ENCODE assay signal across 21 mouse cellular contexts in the genomic region with DNA sequence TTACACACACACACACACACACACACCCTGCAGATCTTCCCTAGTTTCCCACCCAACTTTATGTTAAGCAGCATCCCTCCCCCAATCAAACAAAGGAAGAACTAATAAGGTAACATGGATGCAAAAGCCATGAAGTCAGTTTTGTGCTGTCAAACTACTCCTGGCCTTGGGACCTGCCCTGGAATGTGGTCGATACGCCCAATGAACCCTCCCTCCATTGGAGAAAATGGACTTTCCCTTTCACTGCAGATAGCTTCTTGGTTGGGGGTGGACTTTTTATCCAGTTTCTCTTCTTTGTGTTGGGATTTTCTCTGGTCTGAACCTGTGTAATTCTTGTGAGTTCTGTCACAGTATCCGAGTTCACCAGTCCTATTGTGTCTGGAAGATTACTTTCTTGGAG. TPM values are rescaled to one million over a fixed set of nuclear protein-coding genes. Genes with fewer than 3 reads are reported as not detected.
A peak's percentile ranks its signal among the peaks of the same experiment; 100 is the strongest.
DNase-seq lines count a peak whose midpoint lies in the region; ATAC-seq and TF ChIP-seq lines count a peak whose summit lies in the region.
"Had no signal": no experiment of that assay in that cellular context is flagged by ENCODE, and none has a peak within 500 bp of the region (broad histone marks: within the 10 kb centered on the region; RNA-seq: fewer than 3 reads in every experiment).

No protein-coding gene starts in this region.

- H3K27ac ChIP-seq in heart, adult 2 months, result peak overlapping the region; percentile 64
- H3K27ac ChIP-seq in heart, postnatal 0 days (ENCODE audit: low read depth), result peak overlapping the region; percentile 87
- H3K27ac ChIP-seq in liver, embryonic 13.5 days, result 0 out of 2 replicates have a peak overlapping the region, but pooled peaks have one; percentile 3
- H3K27ac ChIP-seq in neural tube, embryonic 15.5 days (replicated peaks), result no peak overlapping the region
- no peak overlapping the region for H3K27ac ChIP-seq in forebrain, postnatal 0 days (ENCODE audit: low read depth, low read length)
- H3K27ac ChIP-seq: embryonic facial prominence, embryonic 12.5 days; limb, embryonic 13.5 days; midbrain, embryonic 12.5 days had no signal

- no peak for DNase-seq in heart, adult 2 months
- no peak for DNase-seq in heart, adult 9 months (ENCODE audit: low spot score in 2 of 2)
- DNase-seq in heart, postnatal 0 days (ENCODE audit: low spot score), result no peak
- DNase-seq in heart, postnatal 25 days (ENCODE audit: low spot score), result no peak
- peak; percentile 52 for DNase-seq in ES-CJ7 (ENCODE audit: low read depth, low spot score)
- no peak for DNase-seq in liver, embryonic 13.5 days
- no peak for DNase-seq in forebrain, postnatal 0 days
- DNase-seq: adrenal gland, postnatal 25 days; cerebellum, adult 11 months; cerebellum, postnatal 10 days; gastrocnemius, postnatal 25 days; right cerebral cortex, postnatal 4 days; thymus, postnatal 4 days had no signal

- TF ChIP-seq EP300 in heart, adult 2 months (IDR thresholded peaks at IDR 0.05; ENCODE audit: insufficient read depth, low read depth, low read length), result no peak
- TF ChIP-seq EP300 in heart, postnatal 0 days (IDR thresholded peaks at IDR 0.05; ENCODE audit: low read depth), result no peak

- no peaks in the 10 kb centered on the region for H3K9me3 ChIP-seq in heart, postnatal 0 days (replicated peaks; ENCODE audit: control insufficient read depth, low read length)
- H3K9me3 ChIP-seq in liver, embryonic 13.5 days (replicated peaks), result no peaks in the 10 kb centered on the region
- H3K9me3 ChIP-seq in neural tube, embryonic 15.5 days (replicated peaks), result no peaks in the 10 kb centered on the region
- H3K9me3 ChIP-seq in forebrain, postnatal 0 days (ENCODE audit: low read length), result no peaks in the 10 kb centered on the region
- H3K9me3 ChIP-seq: embryonic facial prominence, embryonic 12.5 days; limb, embryonic 13.5 days; midbrain, embryonic 12.5 days had no signal

- H3K4me1 ChIP-seq in heart, adult 2 months (ENCODE audit: control insufficient read depth, insufficient read depth, low read length), result peaks cover 3% of the 10 kb centered on the region; the same call in 1 of the 2 replicates
- peaks cover 18% of the 10 kb centered on the region for H3K4me1 ChIP-seq in heart, postnatal 0 days (ENCODE audit: control insufficient read depth, insufficient read depth)
- H3K4me1 ChIP-seq in liver, embryonic 13.5 days (replicated peaks), result peaks cover 22% of the 10 kb centered on the region
- no peaks in the 10 kb centered on the region for H3K4me1 ChIP-seq in neural tube, embryonic 15.5 days
- H3K4me1 ChIP-seq in forebrain, postnatal 0 days (ENCODE audit: insufficient read depth), result no peaks in the 10 kb centered on the region
- H3K4me1 ChIP-seq: embryonic facial prominence, embryonic 12.5 days; limb, embryonic 13.5 days; midbrain, embryonic 12.5 days had no signal

- H3K9ac ChIP-seq in heart, adult 2 months (ENCODE audit: low read depth, low read length), result no peak overlapping the region
- no peak overlapping the region for H3K9ac ChIP-seq in heart, postnatal 0 days (replicated peaks; ENCODE audit: low read depth, low read length)
- no peak overlapping the region for H3K9ac ChIP-seq in liver, embryonic 13.5 days
- H3K9ac ChIP-seq in neural tube, embryonic 15.5 days (replicated peaks), result no peak overlapping the region
- H3K9ac ChIP-seq in forebrain, postnatal 0 days, result no peak overlapping the region
- H3K9ac ChIP-seq: embryonic facial prominence, embryonic 12.5 days; limb, embryonic 13.5 days; midbrain, embryonic 12.5 days had no signal

- no peak overlapping the region for H3K4me3 ChIP-seq in heart, adult 2 months
- H3K4me3 ChIP-seq in heart, postnatal 0 days (ENCODE audit: low read depth, low read length), result no peak overlapping the region
- no peak overlapping the region for H3K4me3 ChIP-seq in liver, embryonic 13.5 days (replicated peaks)
- no peak overlapping the region for H3K4me3 ChIP-seq in neural tube, embryonic 15.5 days (replicated peaks)
- no peak overlapping the region for H3K4me3 ChIP-seq in forebrain, postnatal 0 days (ENCODE audit: low read depth, low read length)
- H3K4me3 ChIP-seq: embryonic facial prominence, embryonic 12.5 days; limb, embryonic 13.5 days; midbrain, embryonic 12.5 days had no signal

- WGBS in heart, adult 2 months, result 37% methylated on average over 3 of the region's 3 CpGs
- WGBS in heart, postnatal 0 days, result 53% methylated on average over 3 of the region's 3 CpGs
- 77% methylated on average over 3 of the region's 3 CpGs for WGBS in liver, embryonic 13.5 days (ENCODE audit: insufficient replicate concordance)
- 74% methylated on average over 3 of the region's 3 CpGs for WGBS in neural tube, embryonic 15.5 days
- WGBS in forebrain, postnatal 0 days, result 80% methylated on average over 3 of the region's 3 CpGs

- no peak overlapping the region for H3K4me2 ChIP-seq in heart, postnatal 0 days (ENCODE audit: low read depth, low read length)
- H3K4me2 ChIP-seq in liver, embryonic 13.5 days, result no peak overlapping the region
- no peak overlapping the region for H3K4me2 ChIP-seq in neural tube, embryonic 15.5 days
- H3K4me2 ChIP-seq in forebrain, postnatal 0 days (ENCODE audit: low read depth), result no peak overlapping the region
- H3K4me2 ChIP-seq: embryonic facial prominence, embryonic 12.5 days; limb, embryonic 13.5 days; midbrain, embryonic 12.5 days had no signal

- peaks cover 16% of the 10 kb centered on the region for H3K36me3 ChIP-seq in heart, adult 2 months (ENCODE audit: control insufficient read depth, insufficient read depth, low read length)
- peaks cover 10% of the 10 kb centered on the region for H3K36me3 ChIP-seq in heart, postnatal 0 days (replicated peaks; ENCODE audit: control insufficient read depth, insufficient read depth, low read length)
- H3K36me3 ChIP-seq in liver, embryonic 13.5 days, result peaks cover 16% of the 10 kb centered on the region
- H3K36me3 ChIP-seq in neural tube, embryonic 15.5 days, result 0 out of 2 replicates have a peak, but pooled peaks cover 5% of the 10 kb centered on the region
- H3K36me3 ChIP-seq in forebrain, postnatal 0 days (ENCODE audit: insufficient read depth), result no peaks in the 10 kb centered on the region
- H3K36me3 ChIP-seq: embryonic facial prominence, embryonic 12.5 days had no signal

- no peak for TF ChIP-seq POLR2A in heart, adult 2 months (IDR thresholded peaks at IDR 0.05; ENCODE audit: insufficient read depth, low read depth, low read length)

- intact Hi-C loops in heart, adult 2 months (cut with DNase I), result no loop called here
- intact Hi-C loops in heart, postnatal 25 days (cut with DNase I), result no loop called here

- H3K27me3 ChIP-seq in heart, adult 2 months (ENCODE audit: control insufficient read depth, insufficient read depth, low read length), result no peaks in the 10 kb centered on the region
- no peaks in the 10 kb centered on the region for H3K27me3 ChIP-seq in heart, postnatal 0 days (ENCODE audit: control insufficient read depth, insufficient read depth, low read length)
- no peaks in the 10 kb centered on the region for H3K27me3 ChIP-seq in liver, embryonic 13.5 days
- no peaks in the 10 kb centered on the region for H3K27me3 ChIP-seq in neural tube, embryonic 15.5 days (replicated peaks)
- no peaks in the 10 kb centered on the region for H3K27me3 ChIP-seq in forebrain, postnatal 0 days (ENCODE audit: insufficient read depth, low read length)
- H3K27me3 ChIP-seq: embryonic facial prominence, embryonic 12.5 days; limb, embryonic 13.5 days; midbrain, embryonic 12.5 days had no signal

- ATAC-seq in heart, postnatal 0 days (ENCODE audit: insufficient read depth, low read depth), result 0 out of 2 replicates have a peak, but pooled peaks have one; percentile 41
- no peak for ATAC-seq in liver, embryonic 13.5 days (ENCODE audit: low read depth)
- no peak for ATAC-seq in neural tube, embryonic 15.5 days (ENCODE audit: low FRiP score)
- no peak for ATAC-seq in forebrain, postnatal 0 days
- ATAC-seq: forebrain, embryonic 14.5 days had no signal

- peaks cover 3% of the 10 kb centered on the region; the same call in 1 of the 2 replicates for H3K79me2 ChIP-seq in heart, adult 2 months (replicated peaks; ENCODE audit: control insufficient read depth, insufficient read depth, low read length)

- TF ChIP-seq CTCF in heart, adult 2 months (IDR thresholded peaks at IDR 0.05), result no peak
- no peak for TF ChIP-seq CTCF in heart, postnatal 0 days (IDR thresholded peaks at IDR 0.05; ENCODE audit: low read depth)
- no peak for TF ChIP-seq CTCF in forebrain, postnatal 0 days (IDR thresholded peaks at IDR 0.05; ENCODE audit: low read depth)

RNA-seq across cellular contexts. Expression of gene Herc4, which starts 15.1 kb away (rescaled TPM):
- total RNA-seq in heart, adult 2 months (2021), result 10 to 100 TPM; 30.2 to 32.3 TPM
- 13.1 and 28.8 TPM in 2 replicates for polyA plus RNA-seq in heart, adult 2 months (2012; rRNA removed)
- 45.1 and 46.3 TPM in 2 replicates for total RNA-seq in heart, postnatal 0 days (2014; rRNA removed; ENCODE audit: low replicate concordance)
- 24.9 and 25.0 TPM in 2 replicates for polyA plus RNA-seq in heart, postnatal 0 days (2015; fragmentation: Nextera tagmentation; extraction: Ambion mirVana)
- 10 to 100 TPM; 31.4 to 34.6 TPM for total RNA-seq in heart, postnatal 25 days (2021)
- polyA plus RNA-seq in liver, embryonic 13.5 days (2015; fragmentation: Nextera tagmentation; extraction: Ambion mirVana), result 23.9 and 30.0 TPM in 2 replicates
- polyA plus RNA-seq in neural tube, embryonic 15.5 days (2015; fragmentation: Nextera tagmentation; extraction: Ambion mirVana), result 23.7 and 27.0 TPM in 2 replicates
- total RNA-seq in forebrain, postnatal 0 days (2014; rRNA removed), result 44.4 and 49.3 TPM in 2 replicates
- 17.8 and 21.3 TPM in 2 replicates for polyA plus RNA-seq in forebrain, postnatal 0 days (2015; fragmentation: Nextera tagmentation; extraction: Ambion mirVana)

RNA-seq across cellular contexts. Expression of gene Mypn, which starts 54.9 kb away (rescaled TPM):
- 100 to 1,000 TPM in 1 of 2 experiments, 10 to 100 TPM in 1; 96.6 to 110 TPM for total RNA-seq in heart, adult 2 months (2021)
- polyA plus RNA-seq in heart, adult 2 months (2012; rRNA removed), result 32.1 and 43.5 TPM in 2 replicates
- total RNA-seq in heart, postnatal 0 days (2014; rRNA removed; ENCODE audit: low replicate concordance), result 26.5 and 33.5 TPM in 2 replicates
- polyA plus RNA-seq in heart, postnatal 0 days (2015; fragmentation: Nextera tagmentation; extraction: Ambion mirVana), result 12.2 and 12.7 TPM in 2 replicates
- 100 to 1,000 TPM; 101 to 108 TPM for total RNA-seq in heart, postnatal 25 days (2021)
- polyA plus RNA-seq in liver, embryonic 13.5 days (2015; fragmentation: Nextera tagmentation; extraction: Ambion mirVana), result 0.06 and 0.07 TPM in 2 replicates
- 1.1 and 1.8 TPM in 2 replicates for polyA plus RNA-seq in neural tube, embryonic 15.5 days (2015; fragmentation: Nextera tagmentation; extraction: Ambion mirVana)
- 0.62 and 1.2 TPM in 2 replicates for total RNA-seq in forebrain, postnatal 0 days (2014; rRNA removed)
- polyA plus RNA-seq in forebrain, postnatal 0 days (2015; fragmentation: Nextera tagmentation; extraction: Ambion mirVana), result 0.36 and 0.67 TPM in 2 replicates
- total RNA-seq: hematopoietic stem cell, adult 5-6 weeks; monocyte, adult 5-6 weeks had no signal
- polyA plus RNA-seq: kidney, embryonic 14.5 days had no signal

Comparison
In these comparisons a context has a peak if more than half of its experiments do, and no peak if none do; other contexts are left out.
1. H3K27ac ChIP-seq: peak in heart, adult 2 months (single experiment), heart, postnatal 0 days (single experiment) and liver, embryonic 13.5 days (single experiment); none in neural tube, embryonic 15.5 days (single experiment) and forebrain, postnatal 0 days (single experiment).